Mouse (Mus musculus) myocyte (in vitro differentiated cells): ENCODE measurements around the gene Usp32.

Experiments used
- E2F4 ChIP-seq: IDR thresholded peaks from one replicate; pipeline ENCODE4 v1.6.1; 2011; ENCODE audit warnings: mild to moderate bottlenecking, control low read depth, moderate library complexity; ENCODE audit not compliant: insufficient read depth
- MAX ChIP-seq: IDR thresholded peaks from one replicate; pipeline ENCODE4 v1.6.1; 2011; ENCODE audit warnings: low read depth, mild to moderate bottlenecking, control low read depth
- POLR2A ChIP-seq: IDR thresholded peaks from one replicate; pipeline ENCODE4 v1.6.1; 2011; ENCODE audit warnings: low read depth, mild to moderate bottlenecking, control low read depth, moderate library complexity; ENCODE audit not compliant: insufficient read length
- REST ChIP-seq: IDR thresholded peaks from one replicate; pipeline ENCODE4 v1.6.1; 2011; ENCODE audit warnings: mild to moderate bottlenecking, control low read depth, moderate library complexity; ENCODE audit not compliant: insufficient read depth, insufficient read length
- SRF ChIP-seq: IDR thresholded peaks from one replicate; pipeline ENCODE4 v1.6.1; 2011; ENCODE audit warnings: low read depth; ENCODE audit not compliant: control insufficient read depth, insufficient read length
- TCF12 ChIP-seq: IDR thresholded peaks from one replicate; pipeline ENCODE4 v1.6.1; 2011; ENCODE audit warnings: mild to moderate bottlenecking, control low read depth; ENCODE audit not compliant: poor library complexity, insufficient read depth, severe bottlenecking

GRCm38 (mm10) chr11:84940140-84940539 lies 199.8 kb downstream of the Usp32 start:
- TF ChIP-seq E2F4 (no peak), POLR2A (no peak), REST (no peak), TCF12 (no peak), MAX (no peak), SRF (no peak)
